Mouse (Mus musculus) CH12.LX (cell line): ENCODE measurements around the gene Tmem108.

Experiments
- CTCF ChIP-seq, 2 experiments: IDR thresholded peaks in 1 of 2; conservative IDR thresholded peaks in 1 of 2; 2 replicates each; pipeline ENCODE4 v1.5.1; 2011 to 2012; ENCODE audit warnings: low read depth in 2 of 2, low read length in 2 of 2, improper control_type of control experiment in 1 of 2, inconsistent platforms in 1 of 2, mild to moderate bottlenecking in 1 of 2, moderate library complexity in 1 of 2
- E2F4 ChIP-seq: IDR thresholded peaks from 2 replicates; pipeline ENCODE4 v1.6.1; 2011; ENCODE audit warnings: low read depth, low read length, improper control_type of control experiment; ENCODE audit not compliant: insufficient replicate concordance
- EP300 ChIP-seq: IDR thresholded peaks from 2 replicates; pipeline ENCODE4 v1.6.1; 2011; ENCODE audit warnings: low read length, improper control_type of control experiment
- ETS1 ChIP-seq: conservative IDR thresholded peaks from 2 replicates; pipeline ENCODE4 v1.6.1; 2012; ENCODE audit warnings: low read depth, mild to moderate bottlenecking, inconsistent platforms, low read length, improper control_type of control experiment, moderate library complexity
- GABPA ChIP-seq: IDR thresholded peaks from 2 replicates; pipeline ENCODE4 v1.6.1; 2012; ENCODE audit warnings: low read depth, low read length, improper control_type of control experiment, inconsistent platforms; ENCODE audit not compliant: insufficient replicate concordance
- HCFC1 ChIP-seq: IDR thresholded peaks from 2 replicates; pipeline ENCODE4 v1.6.1; 2012; ENCODE audit warnings: low read depth, mild to moderate bottlenecking, inconsistent platforms, low read length, improper control_type of control experiment
- IRF4 ChIP-seq: IDR thresholded peaks from 2 replicates; pipeline ENCODE4 v1.6.1; 2014; ENCODE audit warnings: low read depth, mild to moderate bottlenecking, inconsistent platforms, low read length, improper control_type of control experiment
- JUND ChIP-seq: conservative IDR thresholded peaks from 2 replicates; pipeline ENCODE4 v1.6.1; 2011; ENCODE audit warnings: low read depth, low read length, improper control_type of control experiment
- MAZ ChIP-seq: IDR thresholded peaks from 2 replicates; pipeline ENCODE4 v1.6.1; 2012; ENCODE audit warnings: low read depth, mild to moderate bottlenecking, inconsistent platforms, low read length, improper control_type of control experiment, moderate library complexity
- MEF2A ChIP-seq: IDR thresholded peaks from 2 replicates; pipeline ENCODE4 v1.6.1; 2014; ENCODE audit warnings: low read depth, mild to moderate bottlenecking, inconsistent platforms, low read length, improper control_type of control experiment, borderline replicate concordance
- MYC ChIP-seq: IDR thresholded peaks from 2 replicates; pipeline ENCODE4 v1.6.1; 2011; ENCODE audit warnings: low read depth, mild to moderate bottlenecking, improper control_type of control experiment, low read length
- POLR2A ChIP-seq: IDR thresholded peaks from 2 replicates; pipeline ENCODE4 v1.6.1; 2011; ENCODE audit warnings: low read depth, mild to moderate bottlenecking, improper control_type of control experiment, low read length
- UBTF ChIP-seq: IDR thresholded peaks from 2 replicates; pipeline ENCODE4 v1.6.1; 2012; ENCODE audit warnings: low read depth, mild to moderate bottlenecking, inconsistent platforms, low read length, improper control_type of control experiment, moderate library complexity
- ZMIZ1 ChIP-seq: IDR thresholded peaks from 2 replicates; pipeline ENCODE4 v1.6.1; 2012; ENCODE audit warnings: low read depth, mild to moderate bottlenecking, inconsistent platforms, low read length, improper control_type of control experiment

DNA sequence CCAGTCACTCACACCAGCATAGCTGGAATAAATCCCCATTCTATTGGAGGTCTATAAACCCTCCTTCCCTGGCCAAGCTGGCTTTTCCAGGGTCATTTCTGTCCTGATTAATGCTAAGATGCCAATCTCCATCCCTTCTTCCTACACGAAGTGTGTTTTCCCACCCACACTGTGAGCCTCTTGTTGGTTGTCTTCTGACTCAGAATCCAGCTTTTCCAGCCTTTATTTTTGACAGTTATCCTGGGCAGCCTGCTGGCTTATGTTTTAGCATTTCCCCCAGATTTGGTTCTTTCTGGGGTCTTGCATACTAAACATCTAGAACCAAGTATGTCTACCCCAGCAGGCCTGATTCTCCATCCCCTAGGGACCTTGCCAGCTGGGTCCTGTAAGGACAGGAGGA is 217.0 kb downstream of the Tmem108 start:
- no peak for TF ChIP-seq EP300
- no peak for TF ChIP-seq UBTF
- no peak for TF ChIP-seq HCFC1
- TF ChIP-seq CTCF (conservative IDR thresholded peaks at IDR 0.05 in 1 of 2, IDR thresholded peaks at IDR 0.05 in 1 of 2; ENCODE audit: low read depth in 2 of 2, low read length in 2 of 2): no peak
- no peak for TF ChIP-seq GABPA
- no peak for TF ChIP-seq MAZ
- no peak for TF ChIP-seq IRF4
- TF ChIP-seq MYC: no peak
- no peak for TF ChIP-seq POLR2A
- no peak for TF ChIP-seq MEF2A
- TF ChIP-seq ZMIZ1: no peak
- TF ChIP-seq E2F4: no peak
- TF ChIP-seq JUND: no peak
- no peak for TF ChIP-seq ETS1
